Mouse (Mus musculus): ENCODE measurements around the gene Ccdc34. TPM values are rescaled to one million over a fixed set of nuclear protein-coding genes. Genes with fewer than 3 reads are reported as not detected.

Ccdc34 gene
- total and polyA plus RNA-seq, 3 experiments = 17.2 to 44.6 (median 22.4) TPM

GRCm38 (mm10) chr2:109979209-109979608 is 38.4 kb upstream of the Ccdc34 start:
- Histone ChIP-seq H3K79me2 (replicated peaks; ENCODE audit: control insufficient read depth, extremely low read depth, insufficient read depth, poor library complexity, severe bottlenecking) (no peaks in the 10 kb centered on the region), H3K4me3 (replicated peaks in 1 of 3; ENCODE audit: low read depth in 2 of 3, low read length in 2 of 3, poor library complexity in 1 of 3) (no peak overlapping the region), H3K9ac (ENCODE audit: insufficient read depth, low read depth) (no peak overlapping the region), H3K4me2 (ENCODE audit: insufficient read depth, low read depth, poor library complexity, severe bottlenecking) (no peak overlapping the region), H3K9me3 (replicated peaks; ENCODE audit: low read length) (no peaks in the 10 kb centered on the region), H3K36me3 (replicated peaks in 1 of 2; ENCODE audit: control insufficient read depth in 1 of 2, insufficient read depth in 1 of 2, low read length in 1 of 2) (peaks cover 0 to 8% of the 10 kb centered on the region in 2 experiments), H3K27ac (ENCODE audit: insufficient read depth, low read depth) (no peak overlapping the region), H3K4me1 (ENCODE audit: control insufficient read depth in 1 of 2, insufficient read depth in 2 of 2) (peaks cover 0 to under 1% of the 10 kb centered on the region in 2 experiments; a peak in 2 of 4 replicates), H3K27me3 (replicated peaks) (no peaks in the 10 kb centered on the region)
- in situ Hi-C loops (cut with MboI; ENCODE audit: low pct_ligation_motif_present, low pct_unique_long_range_greater_than_20kb, low sequenced_read_pairs) = no loop called here
- no peak for DNase-seq (ENCODE audit: extremely low read depth)
- dilution Hi-C loops (cut with MboI; ENCODE audit: extremely low pct_ligation_motif_present, extremely low pct_unique_long_range_greater_than_20kb, low sequenced_read_pairs) = no loop called here
- TF ChIP-seq ZNF384 (IDR thresholded peaks at IDR 0.05; ENCODE audit: low read depth, low read length) (no peak), ETS1 (conservative IDR thresholded peaks at IDR 0.05; ENCODE audit: low read depth, low read length) (no peak), RAD21 (IDR thresholded peaks at IDR 0.05; ENCODE audit: low read depth, low read length) (no peak), POLR2A (IDR thresholded peaks at IDR 0.05; ENCODE audit: low read depth, low read length) (no peak), ZC3H11A (IDR thresholded peaks at IDR 0.05; ENCODE audit: low read depth, low read length) (no peak), JUND (conservative IDR thresholded peaks at IDR 0.05; ENCODE audit: low read depth, low read length) (no peak), NELFE (IDR thresholded peaks at IDR 0.05; ENCODE audit: low read depth, low read length) (no peak), SIN3A (IDR thresholded peaks at IDR 0.05; ENCODE audit: low read length) (no peak), HCFC1 (IDR thresholded peaks at IDR 0.05; ENCODE audit: low read depth, low read length) (no peak), TCF12 (IDR thresholded peaks at IDR 0.05; ENCODE audit: low read depth, low read length) (no peak), TBP (conservative IDR thresholded peaks at IDR 0.05; ENCODE audit: low read depth, low read length) (no peak), RCOR1 (conservative IDR thresholded peaks at IDR 0.05; ENCODE audit: low read depth, low read length) (no peak)

GRCm38 (mm10) chr2:109983435-109983834 is 34.2 kb upstream of the Ccdc34 start:
- Histone ChIP-seq H3K4me3 (replicated peaks in 1 of 3; ENCODE audit: low read depth in 2 of 3, low read length in 2 of 3, poor library complexity in 1 of 3) (no peak overlapping the region), H3K27ac (ENCODE audit: insufficient read depth, low read depth) (no peak overlapping the region), H3K4me1 (ENCODE audit: control insufficient read depth in 1 of 2, insufficient read depth in 2 of 2) (peaks cover 7 to 16% of the 10 kb centered on the region in 2 experiments; a peak in 3 of 4 replicates), H3K4me2 (ENCODE audit: insufficient read depth, low read depth, poor library complexity, severe bottlenecking) (no peak overlapping the region), H3K79me2 (replicated peaks; ENCODE audit: control insufficient read depth, extremely low read depth, insufficient read depth, poor library complexity, severe bottlenecking) (no peaks in the 10 kb centered on the region), H3K36me3 (replicated peaks in 1 of 2; ENCODE audit: control insufficient read depth in 1 of 2, insufficient read depth in 1 of 2, low read length in 1 of 2) (peaks cover 0 to 18% of the 10 kb centered on the region in 2 experiments), H3K27me3 (replicated peaks) (no peaks in the 10 kb centered on the region), H3K9me3 (replicated peaks; ENCODE audit: low read length) (no peaks in the 10 kb centered on the region), H3K9ac (ENCODE audit: insufficient read depth, low read depth) (no peak overlapping the region)
- dilution Hi-C loops (cut with MboI; ENCODE audit: extremely low pct_ligation_motif_present, extremely low pct_unique_long_range_greater_than_20kb, low sequenced_read_pairs) (no loop called here), in situ Hi-C loops (cut with MboI; ENCODE audit: low pct_ligation_motif_present, low pct_unique_long_range_greater_than_20kb, low sequenced_read_pairs) (no loop called here)
- no peak for TF ChIP-seq ZKSCAN1 (IDR thresholded peaks at IDR 0.05; ENCODE audit: borderline replicate concordance, low read depth, low read length)
- TF ChIP-seq ELF1 (IDR thresholded peaks at IDR 0.05; ENCODE audit: low read depth, low read length) = no peak
- TF ChIP-seq USF2 (conservative IDR thresholded peaks at IDR 0.05; ENCODE audit: low read depth, low read length) = no peak
- no peak for TF ChIP-seq MYC (IDR thresholded peaks at IDR 0.05; ENCODE audit: low read depth, low read length)
- TF ChIP-seq ZNF384 (IDR thresholded peaks at IDR 0.05; ENCODE audit: low read depth, low read length) = no peak
- TF ChIP-seq CTCF (conservative IDR thresholded peaks at IDR 0.05 in 1 of 2, IDR thresholded peaks at IDR 0.05 in 1 of 2; ENCODE audit: low read depth in 2 of 2, low read length in 2 of 2) = no peak
- no peak for TF ChIP-seq MAX (IDR thresholded peaks at IDR 0.05; ENCODE audit: low read length)
- no peak for TF ChIP-seq MEF2A (IDR thresholded peaks at IDR 0.05; ENCODE audit: borderline replicate concordance, low read depth, low read length)
- no peak for TF ChIP-seq POLR2AphosphoS2 (IDR thresholded peaks at IDR 0.05; ENCODE audit: low read depth, low read length)
- TF ChIP-seq KAT2A (IDR thresholded peaks at IDR 0.05; ENCODE audit: insufficient replicate concordance, low read length) = no peak
- TF ChIP-seq E2F4 (IDR thresholded peaks at IDR 0.05; ENCODE audit: insufficient replicate concordance, low read depth, low read length) = no peak
- no peak for TF ChIP-seq PAX5 (IDR thresholded peaks at IDR 0.05; ENCODE audit: low read length)
- TF ChIP-seq ETS1 (conservative IDR thresholded peaks at IDR 0.05; ENCODE audit: low read depth, low read length) = no peak
- no peak for TF ChIP-seq USF1 (IDR thresholded peaks at IDR 0.05; ENCODE audit: low read depth, low read length)
- TF ChIP-seq UBTF (IDR thresholded peaks at IDR 0.05; ENCODE audit: low read depth, low read length) = no peak
- TF ChIP-seq RAD21 (IDR thresholded peaks at IDR 0.05; ENCODE audit: low read depth, low read length) = no peak
- no peak for TF ChIP-seq MAZ (IDR thresholded peaks at IDR 0.05; ENCODE audit: low read depth, low read length)
- no peak for TF ChIP-seq CHD1 (IDR thresholded peaks at IDR 0.05; ENCODE audit: low read depth, low read length)
- no peak for DNase-seq (ENCODE audit: extremely low read depth)
